Mouse (Mus musculus): ENCODE data around the gene Lefty1.
"Not testable (repeated sequence)": the region's sequence is repeated elsewhere in the genome, so short reads cannot be mapped to it uniquely, and the experiment has no call there.

Gene Lefty1
- long read RNA-seq, experiment 1, transcript Lefty1-202 (2 exons, 583 nt) = major isoform, 11 of 12 reads
- long read RNA-seq, experiment 1, partial matches to known transcripts = 1 of 12 reads
- long read RNA-seq, experiment 1, other reads (novel, unspliced or antisense) = 0 of 12 reads
- long read RNA-seq, experiment 2, transcript Lefty1-202 (2 exons, 583 nt) = major isoform, 52 of 56 reads
- long read RNA-seq, experiment 2, partial matches to known transcripts = 1 of 56 reads
- long read RNA-seq, experiment 2, other reads (novel, unspliced or antisense) = 3 of 56 reads

DNA sequence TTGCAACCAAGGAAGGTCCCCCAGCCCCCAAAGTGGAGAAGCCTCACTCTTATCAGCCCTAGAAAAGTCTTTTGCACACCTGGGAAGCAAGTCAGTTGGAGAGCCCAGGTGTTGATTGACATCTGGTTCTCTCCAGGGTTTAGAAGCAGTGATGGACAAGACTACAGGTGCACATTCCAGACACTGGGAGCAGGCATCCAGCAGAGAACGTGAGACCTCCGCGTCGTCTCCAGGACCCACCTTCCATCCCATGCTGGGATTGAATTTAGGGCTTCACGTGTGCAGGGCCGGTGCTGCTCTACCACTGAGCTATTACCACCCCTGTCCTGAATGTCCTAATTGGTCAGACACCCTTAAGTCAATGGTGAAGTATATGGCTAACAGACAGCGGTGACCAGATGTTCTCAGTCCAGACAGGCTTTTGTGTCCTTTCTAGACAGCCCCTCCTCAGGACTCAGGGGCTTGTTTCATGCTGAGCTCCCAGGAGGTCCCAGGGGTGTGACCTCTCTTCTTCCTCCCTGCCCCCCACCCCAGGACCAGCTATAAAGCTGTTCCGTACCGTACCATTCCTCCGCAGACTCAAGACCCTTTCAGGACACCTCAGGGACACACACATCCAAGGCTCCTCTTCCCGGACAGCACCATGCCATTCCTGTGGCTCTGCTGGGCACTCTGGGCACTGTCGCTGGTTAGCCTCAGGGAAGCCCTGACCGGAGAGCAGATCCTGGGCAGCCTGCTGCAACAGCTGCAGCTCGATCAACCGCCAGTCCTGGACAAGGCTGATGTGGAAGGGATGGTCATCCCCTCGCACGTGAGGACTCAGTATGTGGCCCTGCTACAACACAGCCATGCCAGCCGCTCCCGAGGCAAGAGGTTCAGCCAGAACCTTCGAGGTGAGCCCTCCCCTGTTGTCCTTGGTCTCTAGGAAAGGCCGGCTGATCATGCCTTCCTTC, at the start of gene Lefty1:
Gene Lefty1 (plus strand): TSS at position 556 of the 953 bp plus-strand sequence.
- intact Hi-C loops (cut with DNase I) = no loop called here

DNA sequence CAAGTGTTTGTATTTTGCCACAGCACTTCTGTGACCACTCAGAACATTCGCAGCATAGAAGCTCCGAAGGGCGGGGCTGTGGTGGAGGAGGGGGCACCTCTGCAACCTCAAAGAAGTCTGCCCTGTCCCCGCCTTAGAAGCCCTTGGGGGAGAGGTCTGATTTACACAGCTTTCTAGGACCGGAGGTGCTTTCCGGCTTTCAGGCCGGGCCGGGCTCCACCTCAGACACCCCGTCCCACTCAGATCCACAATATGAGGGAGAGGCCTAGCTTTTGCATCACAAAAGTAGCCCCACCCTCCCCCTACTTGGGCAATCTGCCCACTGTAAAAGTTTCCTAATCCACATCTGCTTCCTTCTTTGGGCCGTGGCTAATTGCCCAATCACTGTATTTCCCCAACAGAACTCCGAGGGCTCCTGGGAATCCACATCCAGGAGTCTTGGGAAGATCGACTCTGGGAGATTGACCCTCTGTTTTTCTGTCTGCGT, 46.2 kb upstream of the Lefty1 start:
- intact Hi-C loops (cut with DNase I) = no loop called here

DNA sequence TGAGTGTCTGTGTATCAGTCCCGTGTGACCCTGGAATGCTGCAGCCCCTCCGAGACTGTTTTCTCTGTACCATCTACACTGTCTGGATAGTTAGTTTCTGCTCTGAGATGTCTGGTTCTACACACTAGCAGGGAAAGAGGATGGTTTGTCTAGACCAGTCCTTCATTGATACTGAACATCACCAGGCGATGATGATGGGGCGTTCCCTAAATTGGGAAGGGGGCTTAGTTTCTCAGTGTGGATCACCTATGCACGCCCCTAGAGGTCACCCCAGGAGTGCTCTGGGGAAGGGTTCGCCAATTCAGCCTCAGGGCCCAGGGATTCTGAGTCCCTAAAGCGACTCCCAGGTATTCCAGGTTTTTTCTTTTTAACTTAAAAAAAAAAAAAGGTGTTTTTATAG, 45.6 kb upstream of the Lefty1 start:
- intact Hi-C loops (cut with DNase I) = no loop called here

- intact Hi-C loops (cut with DNase I) = no loop called here
These were observed 45.0 kb upstream of the Lefty1 start for GRCm38 (mm10) chr1:180889841-180890240.

DNA sequence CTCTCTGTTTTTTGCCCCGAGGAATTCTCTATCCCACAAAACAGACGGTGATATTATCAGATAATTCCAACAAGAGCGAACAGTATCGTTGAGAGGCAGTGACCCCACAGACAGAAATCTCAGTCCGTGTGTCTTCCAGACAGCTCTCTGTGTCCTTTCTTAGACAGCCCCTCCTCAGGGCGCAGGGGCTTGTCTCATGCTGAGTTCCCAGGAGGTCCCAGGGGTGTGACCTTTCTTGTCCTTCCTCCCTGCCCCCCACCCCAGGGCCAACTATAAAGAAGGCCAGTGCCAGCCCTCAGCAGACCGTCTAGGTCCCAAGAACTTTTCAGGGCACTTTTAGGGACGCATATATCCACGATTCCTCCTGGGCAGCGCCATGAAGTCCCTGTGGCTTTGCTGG, 42.0 kb upstream of the Lefty1 start, which contains the start of gene Lefty2:
Gene Lefty2 (plus strand): TSS at position 301 of the 400 bp plus-strand sequence.
- intact Hi-C loops (cut with DNase I) = no loop called here

DNA sequence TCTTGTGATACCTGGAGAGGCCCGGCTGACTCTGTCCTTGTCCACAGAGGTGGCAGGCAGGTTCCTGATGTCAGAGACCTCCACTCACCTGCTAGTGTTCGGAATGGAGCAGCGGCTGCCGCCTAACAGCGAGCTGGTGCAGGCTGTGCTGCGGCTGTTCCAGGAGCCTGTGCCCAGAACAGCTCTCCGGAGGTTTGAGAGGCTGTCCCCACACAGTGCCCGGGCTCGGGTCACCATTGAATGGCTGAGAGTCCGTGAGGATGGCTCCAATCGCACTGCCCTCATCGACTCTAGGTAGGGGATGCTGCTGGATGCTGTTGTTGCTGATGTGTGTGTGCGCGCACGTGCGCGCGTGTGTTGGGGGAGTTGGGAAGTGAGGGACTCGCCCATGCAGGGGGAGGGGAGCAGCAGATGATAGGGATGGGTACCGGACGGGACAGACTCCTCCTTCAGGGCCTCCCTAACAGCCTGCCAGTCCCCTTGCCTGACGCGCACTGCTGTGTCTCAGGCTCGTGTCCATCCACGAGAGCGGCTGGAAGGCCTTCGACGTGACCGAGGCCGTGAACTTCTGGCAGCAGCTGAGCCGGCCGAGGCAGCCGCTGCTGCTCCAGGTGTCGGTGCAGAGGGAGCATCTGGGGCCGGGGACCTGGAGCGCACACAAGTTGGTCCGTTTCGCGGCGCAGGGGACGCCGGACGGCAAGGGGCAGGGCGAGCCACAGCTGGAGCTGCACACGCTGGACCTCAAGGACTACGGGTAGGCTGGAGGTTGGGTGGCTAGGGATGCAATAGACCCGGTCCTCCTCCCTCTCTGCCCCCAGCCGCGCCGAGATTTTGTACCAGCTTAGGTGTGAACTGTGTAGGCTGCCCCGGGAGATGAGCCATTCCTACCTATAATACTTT, 40.5 kb upstream of the Lefty1 start:
- intact Hi-C loops (cut with DNase I) = not testable (repeated sequence)

GRCm38 (mm10) chr1:180901107-180901506, 33.7 kb upstream of the Lefty1 start:
- intact Hi-C loops (cut with DNase I) = no loop called here

GRCm38 (mm10) chr1:180902915-180903314, 31.9 kb upstream of the Lefty1 start:
- intact Hi-C loops (cut with DNase I) = loop anchor here (2.0 kb wide), 1 partner anchor 70 kb away; no protein-coding TSS in a partner anchor

DNA sequence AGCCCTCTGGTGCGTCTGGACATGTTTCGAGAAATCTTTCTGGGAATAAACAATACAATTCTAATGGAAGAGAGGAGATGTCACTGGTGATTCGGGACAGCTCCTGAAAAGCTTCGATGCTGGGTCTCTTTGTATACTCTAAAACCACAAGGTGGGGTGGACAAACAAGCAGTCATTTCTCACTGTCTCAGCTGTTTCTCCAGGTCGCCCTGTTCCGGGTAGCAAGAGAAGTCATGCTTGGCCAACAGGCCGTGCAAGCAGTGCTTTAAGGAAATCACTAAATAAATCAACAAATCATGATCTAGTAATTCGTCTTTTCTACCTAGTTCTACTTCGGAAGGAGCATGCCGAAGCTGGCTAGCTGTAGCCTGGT, 31.2 kb upstream of the Lefty1 start:
- intact Hi-C loops (cut with DNase I) = loop anchor here (2.0 kb wide), 1 partner anchor 69 kb away; no protein-coding TSS in a partner anchor

- intact Hi-C loops (cut with DNase I) = no loop called here
These were observed 30.6 kb upstream of the Lefty1 start, which contains the start of gene Pycr2 for GRCm38 (mm10) chr1:180904039-180904814. Gene Pycr2 (plus strand): TSS chr1:180904293.

DNA sequence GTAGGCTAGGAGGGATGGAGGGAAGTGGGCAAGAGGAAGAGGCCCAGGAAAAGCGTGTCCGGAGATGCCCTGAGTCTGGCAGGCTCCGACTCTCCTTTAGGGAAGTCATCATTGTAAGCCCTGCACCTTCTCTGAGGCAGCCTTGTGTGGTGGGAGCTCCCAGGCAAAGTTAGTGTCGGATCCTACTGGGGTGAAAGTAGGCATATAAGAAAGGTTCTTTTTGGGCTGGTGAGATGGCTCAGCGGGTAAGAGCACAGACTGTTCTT, 30.1 kb upstream of the Lefty1 start:
- intact Hi-C loops (cut with DNase I) = no loop called here

DNA sequence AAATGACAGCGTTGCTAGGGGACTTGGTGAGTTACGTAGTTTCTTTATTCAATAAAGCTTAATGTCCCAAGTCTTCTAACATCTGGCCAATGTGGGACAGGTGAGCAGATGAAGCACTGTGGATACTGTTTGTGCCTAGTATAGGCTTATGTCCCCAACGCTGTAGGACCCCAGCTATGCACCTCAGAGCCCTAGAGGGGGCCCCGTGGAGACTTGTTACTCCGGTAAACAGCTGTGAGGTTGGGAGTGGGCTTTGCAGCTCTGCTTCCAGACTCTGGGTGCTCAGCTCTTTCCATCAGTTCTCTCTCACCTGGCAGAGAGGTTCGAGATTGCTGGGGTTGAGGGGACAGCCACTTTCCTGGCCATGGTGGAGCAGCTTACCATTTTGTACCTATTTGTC, 29.5 kb upstream of the Lefty1 start:
- intact Hi-C loops (cut with DNase I) = no loop called here

DNA sequence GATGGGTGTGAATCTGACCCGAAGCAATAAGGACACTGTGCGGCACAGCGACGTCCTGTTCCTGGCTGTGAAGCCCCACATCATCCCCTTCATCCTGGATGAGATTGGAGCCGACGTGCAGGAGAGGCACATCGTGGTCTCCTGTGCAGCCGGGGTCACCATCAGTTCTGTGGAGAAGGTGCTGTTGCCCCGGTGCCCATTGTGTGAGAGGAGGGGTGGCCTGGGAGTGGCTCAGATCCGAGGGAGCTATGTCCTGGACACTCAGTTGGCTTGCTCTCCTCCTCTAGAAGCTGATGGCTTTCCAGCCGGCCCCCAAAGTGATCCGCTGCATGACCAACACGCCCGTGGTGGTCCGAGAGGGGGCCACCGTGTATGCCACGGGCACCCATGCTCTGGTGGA, 28.9 kb upstream of the Lefty1 start:
- intact Hi-C loops (cut with DNase I) = no loop called here

DNA sequence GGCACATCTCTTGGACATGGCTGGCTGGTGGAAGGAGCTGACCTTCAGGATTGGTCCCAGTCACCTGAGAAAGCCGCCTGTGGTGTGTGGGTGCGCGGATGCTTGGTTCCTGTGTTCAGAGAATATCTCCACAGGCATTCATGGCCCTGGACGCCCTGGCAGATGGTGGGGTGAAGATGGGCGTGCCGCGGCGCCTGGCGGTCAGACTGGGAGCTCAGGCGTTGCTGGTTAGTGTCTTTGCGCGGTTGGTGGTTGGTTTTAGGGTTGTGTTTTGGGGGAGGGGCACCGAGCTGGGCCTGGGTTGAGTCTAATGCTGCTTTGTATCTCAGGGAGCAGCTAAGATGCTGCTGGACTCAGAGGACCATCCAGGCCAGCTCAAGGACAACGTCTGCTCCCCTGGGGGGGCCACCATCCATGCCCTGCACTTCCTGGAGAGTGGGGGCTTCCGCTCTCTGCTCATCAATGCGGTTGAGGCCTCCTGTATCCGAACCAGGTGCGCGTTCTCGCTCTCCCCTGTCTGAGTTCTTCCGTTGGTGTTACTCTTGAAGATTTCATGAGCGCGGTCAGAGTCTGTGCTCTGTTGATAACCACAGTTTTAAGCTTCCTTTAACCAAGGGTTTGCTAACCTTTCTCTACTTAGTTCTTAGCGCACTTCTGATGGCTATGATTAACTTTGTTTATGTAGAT, 28.2 kb upstream of the Lefty1 start:
- intact Hi-C loops (cut with DNase I) = no loop called here

DNA sequence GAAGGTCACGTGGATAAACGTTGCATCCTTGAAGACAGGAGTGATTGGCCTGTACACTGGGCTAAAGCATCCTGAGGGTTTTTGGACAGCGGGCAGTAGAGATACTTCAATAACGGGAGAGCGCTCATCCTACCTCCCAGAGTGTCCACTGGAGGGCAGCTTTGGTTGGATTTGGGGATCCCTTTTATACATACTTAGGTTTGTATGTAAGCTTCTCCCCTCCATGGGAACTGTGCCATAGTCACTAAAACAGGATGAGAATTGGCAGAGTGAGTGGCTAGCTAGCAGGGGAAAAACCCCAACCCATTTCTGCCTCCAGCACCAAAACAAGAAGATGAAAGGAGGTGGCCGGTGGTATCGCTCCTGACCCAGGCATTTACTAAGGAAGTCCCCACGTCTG, 23.7 kb upstream of the Lefty1 start:
- intact Hi-C loops (cut with DNase I) = no loop called here

DNA sequence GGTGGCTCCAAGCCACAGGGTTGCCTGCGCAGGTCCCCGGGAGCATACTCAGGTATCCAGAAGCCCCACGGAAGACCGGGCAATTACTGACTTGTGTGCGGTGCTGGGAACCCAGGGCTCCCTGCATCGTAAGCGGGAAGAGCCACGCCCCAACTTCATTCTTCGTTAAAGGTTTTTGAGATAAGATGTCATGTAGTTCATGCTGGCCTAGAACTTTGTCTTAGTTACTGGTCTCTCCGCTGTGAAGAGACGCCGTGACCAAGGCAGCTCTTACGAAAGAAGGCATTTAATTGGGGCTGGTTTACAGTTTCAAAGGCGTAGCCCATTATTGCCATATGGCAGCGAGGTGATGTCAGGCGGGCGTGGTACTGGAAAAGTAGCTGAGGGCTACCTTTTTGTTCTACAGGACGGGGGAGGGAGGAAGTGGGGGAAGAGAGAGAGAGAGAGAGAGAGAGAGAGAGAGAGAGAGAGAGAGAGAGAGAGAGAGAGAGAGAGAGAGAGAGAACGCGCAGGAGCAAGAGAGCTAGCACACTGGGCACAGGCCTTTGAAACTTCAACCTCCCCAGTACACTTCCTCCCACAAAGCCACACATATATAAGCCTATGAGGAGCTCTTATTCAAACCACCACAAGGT, 23.1 kb upstream of the Lefty1 start:
- intact Hi-C loops (cut with DNase I) = no loop called here

DNA sequence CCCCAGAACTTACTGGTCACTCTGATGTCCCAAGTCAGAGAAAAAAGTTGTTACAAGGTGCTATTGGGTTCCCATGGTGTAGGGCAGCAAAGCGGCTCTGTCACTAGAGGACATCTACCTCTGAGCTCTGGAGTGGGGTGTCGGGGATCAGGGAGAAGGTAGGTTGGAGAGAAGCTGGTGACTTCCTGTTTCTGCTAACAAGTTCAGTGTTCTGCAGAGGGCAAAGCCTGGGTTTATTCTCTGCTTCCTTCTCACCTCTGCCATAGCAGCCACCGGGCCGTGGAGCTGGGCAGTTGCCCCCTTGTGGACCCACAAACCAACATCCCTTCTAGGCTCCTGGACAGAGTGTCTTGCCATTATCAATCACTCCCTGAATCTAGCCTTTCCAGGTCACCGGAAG, 22.0 kb upstream of the Lefty1 start:
- intact Hi-C loops (cut with DNase I) = no loop called here

DNA sequence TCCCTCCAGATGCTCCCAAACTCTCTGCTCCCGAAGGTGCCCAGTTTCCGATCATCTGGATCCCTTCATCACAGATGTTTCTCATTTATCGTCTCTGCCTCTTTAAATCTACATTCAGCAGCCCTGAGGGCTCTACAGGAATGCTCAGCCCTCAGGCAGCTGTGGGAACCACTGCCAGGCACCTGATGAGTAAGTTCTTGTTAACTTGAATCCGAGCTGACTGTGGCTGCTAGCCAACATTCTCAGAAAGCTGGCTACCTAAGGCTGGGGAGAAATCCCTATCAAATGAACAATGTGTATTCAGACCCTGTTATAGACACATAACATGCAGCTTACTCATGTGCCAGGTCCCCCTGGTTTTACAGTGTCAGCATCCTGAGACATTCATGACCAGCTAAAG, 21.0 kb upstream of the Lefty1 start:
- intact Hi-C loops (cut with DNase I) = no loop called here

GRCm38 (mm10) chr1:180916425-180916824, 18.4 kb upstream of the Lefty1 start:
- intact Hi-C loops (cut with DNase I) = no loop called here
